Mouse (Mus musculus) E14TG2a.4 (cell line): ENCODE measurements at regions not wholly inside any gene's neighbourhood (a gene's known extent, or its start where the extent isn't known, plus 50 kb on each side); places are given as distances from the start of the nearest gene placed in this dataset.

Experiments
- H3K27me3 ChIP-seq: 2 replicates; pipeline ENCODE4 v1.6.1; 2014; ENCODE audit warnings: low read length, control low read depth; ENCODE audit not compliant: insufficient read depth
- H3K36me3 ChIP-seq: 2 replicates; pipeline ENCODE4 v1.6.1; 2014; ENCODE audit warnings: low read length, control low read depth; ENCODE audit not compliant: insufficient read depth
- H3K4me1 ChIP-seq: replicated peaks from 2 replicates; pipeline ENCODE4 v1.6.1; 2014; ENCODE audit warnings: low read depth, low read length, control low read depth
- H3K4me3 ChIP-seq: replicated peaks from 2 replicates; pipeline ENCODE4 v1.5.1; 2014; ENCODE audit warnings: mild to moderate bottlenecking, low read length
- H3K9me3 ChIP-seq: 2 replicates; pipeline ENCODE4 v1.6.1; 2014; ENCODE audit warnings: low read length, control low read depth
- NANOG ChIP-seq: IDR thresholded peaks from 2 replicates; pipeline ENCODE4 v1.6.1; 2014; ENCODE audit warnings: borderline replicate concordance, low read length, mixed read lengths
- POU5F1 ChIP-seq: IDR thresholded peaks from 2 replicates; pipeline ENCODE4 v1.6.1; 2014; ENCODE audit warnings: low read length, borderline replicate concordance

- H3K4me1 ChIP-seq = no peaks in the 10 kb centered on the region
- no peaks in the 10 kb centered on the region for H3K36me3 ChIP-seq
- peaks cover 17% of the 10 kb centered on the region for H3K9me3 ChIP-seq
- TF ChIP-seq NANOG (no peak), POU5F1 (no peak)
- H3K4me3 ChIP-seq = no peak overlapping the region
- H3K27me3 ChIP-seq = no peaks in the 10 kb centered on the region
These were observed 50.3 kb upstream of the Rasl11b start for GRCm38 (mm10) chr5:74144765-74145164.
